Mouse (Mus musculus) embryonic facial prominence, embryonic 15.5 days (tissue): Measurements from ENCODE around the gene Akap6. TPM values are rescaled to one million over a fixed set of nuclear protein-coding genes. Genes with fewer than 3 reads are reported as not detected.

Experiments
- ATAC-seq: fragments of 200-750 bp; cut with Nextera tagmentation; 2 replicates; pipeline ENCODE4 v1.8.0; 2017; ENCODE audit warnings: low read depth, moderate TSS enrichment; ENCODE audit not compliant: insufficient number of reproducible peaks, low FRiP score, low TSS enrichment
- H3K27ac ChIP-seq: fragments of 300-500 bp; sonication (generic); replicated peaks from 2 replicates; pipeline ENCODE4 v1.5.1; 2015; ENCODE audit warnings: mild to moderate bottlenecking, inconsistent platforms
- H3K27me3 ChIP-seq: fragments of 300-500 bp; sonication (generic); 2 replicates; pipeline ENCODE4 v1.6.1; 2015; ENCODE audit warnings: inconsistent platforms
- H3K36me3 ChIP-seq: fragments of 300-500 bp; sonication (generic); 2 replicates; pipeline ENCODE4 v1.6.1; 2015; ENCODE audit warnings: mild to moderate bottlenecking, inconsistent platforms
- H3K4me1 ChIP-seq: fragments of 300-500 bp; sonication (generic); 2 replicates; pipeline ENCODE4 v1.6.1; 2015; ENCODE audit warnings: inconsistent platforms
- H3K4me2 ChIP-seq: fragments of 300-500 bp; sonication (generic); replicated peaks from 2 replicates; pipeline ENCODE4 v1.6.1; 2015; ENCODE audit warnings: mild to moderate bottlenecking, inconsistent platforms
- H3K4me3 ChIP-seq: fragments of 300-500 bp; sonication (generic); replicated peaks from 2 replicates; pipeline ENCODE4 v1.5.1; 2015; ENCODE audit warnings: mild to moderate bottlenecking, inconsistent platforms
- H3K9ac ChIP-seq: fragments of 300-500 bp; sonication (generic); 2 replicates; pipeline ENCODE4 v1.6.1; 2015; ENCODE audit warnings: inconsistent platforms
- H3K9me3 ChIP-seq: fragments of 300-500 bp; sonication (generic); replicated peaks from 2 replicates; pipeline ENCODE4 v1.6.1; 2016; ENCODE audit warnings: inconsistent platforms
- WGBS: fragments of 180-500 bp; shearing (Covaris S2); methylation state at CpG from one replicate; pipeline ENCODE4 v1.1.7; 2015; 5-methylcytosine and 5-hydroxymethylcytosine counted together
- polyA plus RNA-seq: library from polyadenylated mRNA; unstranded; fragments of >200 nt; fragmentation: Nextera tagmentation; extraction: Ambion mirVana; gene quantifications from 2 replicates; pipeline ENCODE4 v1.2.1, GENCODE M21; 2015

The Akap6 gene
- 2.2 and 3.2 TPM in 2 replicates for polyA plus RNA-seq

GRCm38 (mm10) chr12:52699146-52699545 lies at the start of gene Akap6:
Akap6 (plus strand) TSS chr12:52699383.
- Histone ChIP-seq H3K27ac (peak within 1 kb of the TSS; percentile 82), H3K27me3 (no peaks in the 10 kb centered on the region), H3K4me2 (peak within 1 kb of the TSS; percentile 44), H3K9ac (no peak within 1 kb of the TSS), H3K9me3 (no peaks in the 10 kb centered on the region), H3K36me3 (no peaks in the 10 kb centered on the region), H3K4me3 (no peak within 1 kb of the TSS), H3K4me1 (peaks cover 27% of the 10 kb centered on the region)
- no peak for ATAC-seq
- 36% methylated on average over 6 of the region's 6 CpGs for WGBS

- Histone ChIP-seq H3K4me3 (no peak overlapping the region), H3K27ac (no peak overlapping the region), H3K36me3 (no peaks in the 10 kb centered on the region), H3K27me3 (no peaks in the 10 kb centered on the region), H3K9ac (no peak overlapping the region), H3K4me1 (no peaks in the 10 kb centered on the region), H3K4me2 (no peak overlapping the region), H3K9me3 (no peaks in the 10 kb centered on the region)
- 77% methylated on average over 7 of the region's 7 CpGs for WGBS
- no peak for ATAC-seq
Measured at GRCm38 (mm10) chr12:52662907-52663790, 36.0 kb upstream of the Akap6 start.

- ATAC-seq, result no peak
- Histone ChIP-seq H3K36me3 (no peaks in the 10 kb centered on the region), H3K4me3 (no peak overlapping the region), H3K27me3 (no peaks in the 10 kb centered on the region), H3K9ac (no peak overlapping the region), H3K4me1 (no peaks in the 10 kb centered on the region), H3K4me2 (no peak overlapping the region), H3K9me3 (no peaks in the 10 kb centered on the region), H3K27ac (no peak overlapping the region)
- WGBS, result 76% methylated on average over 5 of the region's 5 CpGs
Measured at GRCm38 (mm10) chr12:52664944-52665343, 34.2 kb upstream of the Akap6 start.

GRCm38 (mm10) chr12:52671436-52671835 lies 27.7 kb upstream of the Akap6 start:
- WGBS, result 15% methylated on average over 7 of the region's 7 CpGs
- Histone ChIP-seq H3K27ac (0 out of 2 replicates have a peak overlapping the region, but pooled peaks have one; percentile 4), H3K4me2 (no peak overlapping the region)

GRCm38 (mm10) chr12:52671943-52672342 lies 27.2 kb upstream of the Akap6 start:
- H3K4me2 ChIP-seq, result no peak overlapping the region
- H3K9ac ChIP-seq, result no peak overlapping the region
- no peak for ATAC-seq
- no peak overlapping the region for H3K4me3 ChIP-seq
- 52% methylated on average over 6 of the region's 6 CpGs for WGBS
- 0 out of 2 replicates have a peak overlapping the region, but pooled peaks have one; percentile 4 for H3K27ac ChIP-seq
- H3K36me3 ChIP-seq, result no peaks in the 10 kb centered on the region
- no peaks in the 10 kb centered on the region for H3K27me3 ChIP-seq
- H3K9me3 ChIP-seq, result no peaks in the 10 kb centered on the region
- peaks cover 13% of the 10 kb centered on the region for H3K4me1 ChIP-seq

More at GRCm38 (mm10) chr12:52671436-52671835, 27.7 kb upstream of the Akap6 start:
- H3K9me3 ChIP-seq, result no peaks in the 10 kb centered on the region
- no peak overlapping the region for H3K9ac ChIP-seq
- ATAC-seq, result peak; percentile 85
- H3K27me3 ChIP-seq, result no peaks in the 10 kb centered on the region
- no peak overlapping the region for H3K4me3 ChIP-seq
- no peaks in the 10 kb centered on the region for H3K36me3 ChIP-seq
- peaks cover 13% of the 10 kb centered on the region for H3K4me1 ChIP-seq

- Histone ChIP-seq H3K27me3 (no peaks in the 10 kb centered on the region), H3K9ac (no peak overlapping the region), H3K4me1 (peaks cover 13% of the 10 kb centered on the region), H3K4me3 (no peak overlapping the region), H3K27ac (no peak overlapping the region), H3K36me3 (no peaks in the 10 kb centered on the region), H3K4me2 (no peak overlapping the region), H3K9me3 (no peaks in the 10 kb centered on the region)
- 50% methylated on average over 6 of the region's 6 CpGs for WGBS
- no peak for ATAC-seq
Measured at GRCm38 (mm10) chr12:52673361-52673960, 25.7 kb upstream of the Akap6 start.

GRCm38 (mm10) chr12:52675010-52675409 lies 24.2 kb upstream of the Akap6 start:
- H3K9me3 ChIP-seq, result no peaks in the 10 kb centered on the region
- H3K36me3 ChIP-seq, result no peaks in the 10 kb centered on the region
- peaks cover 13% of the 10 kb centered on the region for H3K4me1 ChIP-seq
- no peak overlapping the region for H3K4me2 ChIP-seq
- H3K4me3 ChIP-seq, result no peak overlapping the region
- WGBS, result 16% methylated on average over 4 of the region's 4 CpGs
- peak overlapping the region; percentile 1; the same call in 1 of the 2 replicates for H3K27ac ChIP-seq
- no peaks in the 10 kb centered on the region for H3K27me3 ChIP-seq
- H3K9ac ChIP-seq, result no peak overlapping the region
- ATAC-seq, result peak; percentile 72; the same call in 1 of the 2 replicates

GRCm38 (mm10) chr12:52687355-52687754 lies 11.8 kb upstream of the Akap6 start:
- no peak overlapping the region for H3K4me2 ChIP-seq
- ATAC-seq, result no peak

GRCm38 (mm10) chr12:52688712-52689111 lies 10.5 kb upstream of the Akap6 start:
- ATAC-seq, result no peak
- Histone ChIP-seq H3K9ac (no peak overlapping the region), H3K4me2 (no peak overlapping the region), H3K27me3 (no peaks in the 10 kb centered on the region), H3K4me1 (peaks cover 4% of the 10 kb centered on the region; the same call in 1 of the 2 replicates), H3K4me3 (no peak overlapping the region), H3K9me3 (no peaks in the 10 kb centered on the region), H3K36me3 (no peaks in the 10 kb centered on the region), H3K27ac (no peak overlapping the region)
- WGBS, result 97% methylated on average over 2 of the region's 2 CpGs

More at GRCm38 (mm10) chr12:52687355-52687754, 11.8 kb upstream of the Akap6 start:
- Histone ChIP-seq H3K36me3 (no peaks in the 10 kb centered on the region), H3K9ac (no peak overlapping the region), H3K4me1 (peaks cover 6% of the 10 kb centered on the region; the same call in 1 of the 2 replicates), H3K27me3 (no peaks in the 10 kb centered on the region), H3K27ac (no peak overlapping the region), H3K9me3 (no peaks in the 10 kb centered on the region), H3K4me3 (no peak overlapping the region)
- WGBS, result 50% methylated on average over 9 of the region's 9 CpGs

- Histone ChIP-seq H3K9ac (no peak overlapping the region), H3K4me1 (peaks cover 4% of the 10 kb centered on the region; the same call in 1 of the 2 replicates), H3K9me3 (no peaks in the 10 kb centered on the region), H3K27me3 (no peaks in the 10 kb centered on the region), H3K36me3 (no peaks in the 10 kb centered on the region), H3K4me3 (no peak overlapping the region), H3K27ac (no peak overlapping the region), H3K4me2 (no peak overlapping the region)
- no peak for ATAC-seq
- WGBS, result 68% methylated on average over 1 of the region's 1 CpGs
Measured at GRCm38 (mm10) chr12:52691552-52691951, 7.6 kb upstream of the Akap6 start.

GRCm38 (mm10) chr12:52692290-52692974 lies 6.8 kb upstream of the Akap6 start:
- H3K9ac ChIP-seq, result no peak overlapping the region
- peaks cover 1% of the 10 kb centered on the region; the same call in 1 of the 2 replicates for H3K4me1 ChIP-seq
- 54% methylated on average over 10 of the region's 10 CpGs for WGBS
- no peak for ATAC-seq
- H3K4me2 ChIP-seq, result no peak overlapping the region
- no peak overlapping the region for H3K27ac ChIP-seq
- H3K27me3 ChIP-seq, result no peaks in the 10 kb centered on the region
- H3K4me3 ChIP-seq, result no peak overlapping the region
- H3K9me3 ChIP-seq, result no peaks in the 10 kb centered on the region
- no peaks in the 10 kb centered on the region for H3K36me3 ChIP-seq
